Mouse (Mus musculus): ENCODE data around the gene Zfp652. TPM values are rescaled to one million over a fixed set of nuclear protein-coding genes. Genes with fewer than 3 reads are reported as not detected.
A peak's percentile ranks its signal among the peaks of the same experiment; 100 is the strongest.

The Zfp652 gene
- total and polyA plus RNA-seq, 2 experiments from 2014 or later: 12.6 to 25.3 TPM

DNA sequence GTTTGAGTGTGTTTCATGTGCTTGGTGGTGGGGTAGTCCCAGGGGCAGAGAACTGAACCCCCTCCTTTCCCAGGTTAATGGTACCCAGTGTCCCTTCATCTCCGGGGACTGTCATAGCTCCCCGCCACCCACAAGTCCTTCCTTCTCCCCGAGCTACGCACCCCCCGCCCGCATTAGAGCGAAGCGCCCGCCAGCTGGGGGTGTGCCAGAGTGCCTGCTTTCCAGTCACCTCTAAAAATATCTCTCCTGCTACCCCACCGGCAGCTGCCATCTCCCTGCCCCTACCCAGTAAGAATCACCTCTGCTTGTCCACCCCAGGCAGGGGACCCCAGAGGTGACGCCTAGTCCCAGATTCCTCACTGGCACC is 112.4 kb downstream of the Zfp652 start:
- Histone ChIP-seq H3K36me3 (ENCODE audit: insufficient read depth, low read length) (no peaks in the 10 kb centered on the region), H3K9ac (replicated peaks; ENCODE audit: low read length, poor library complexity, severe bottlenecking) (peak overlapping the region; percentile 64), H3K9me3 (ENCODE audit: low read length) (no peaks in the 10 kb centered on the region), H3K4me3 (ENCODE audit: low read depth, low read length) (peak overlapping the region; percentile 74), H3K4me1 (ENCODE audit: insufficient read depth, low read length) (peaks cover 5% of the 10 kb centered on the region; the same call in 1 of the 2 replicates), H3K27me3 (ENCODE audit: insufficient read depth, low read length) (peaks cover 44% of the 10 kb centered on the region), H3K27ac (ENCODE audit: low read depth, low read length) (no peak overlapping the region), H3K4me2 (ENCODE audit: low read depth, low read length, poor library complexity, severe bottlenecking) (peak overlapping the region; percentile 98)
- under 1% methylated on average over 10 of the region's 11 CpGs for WGBS
- TF ChIP-seq CTCF (IDR thresholded peaks at IDR 0.05): no peak
- ATAC-seq (ENCODE audit: low FRiP score) (no peak), DNase-seq (ENCODE audit: low spot score) (no peak)

DNA sequence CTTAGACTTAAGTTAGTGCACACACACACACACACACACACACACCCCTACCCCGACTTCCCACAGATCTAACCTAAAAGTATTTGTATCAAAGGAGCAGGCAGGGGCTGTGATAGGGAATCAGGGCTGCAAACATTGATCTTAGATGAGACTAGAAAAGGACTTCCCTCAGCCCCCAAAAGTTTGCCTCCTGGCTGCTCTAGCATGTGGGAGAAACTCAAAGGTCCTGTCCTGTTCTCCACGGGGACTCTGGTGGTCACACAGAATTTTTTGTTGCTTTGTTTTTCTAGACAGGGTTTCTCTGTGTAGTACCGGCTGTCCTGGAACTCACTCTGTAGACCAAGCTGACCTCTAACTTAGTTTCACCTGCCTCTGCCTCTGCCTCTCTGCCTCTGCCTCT is 113.2 kb downstream of the Zfp652 start:
- TF ChIP-seq CTCF (IDR thresholded peaks at IDR 0.05): no peak
- Histone ChIP-seq H3K27ac (ENCODE audit: low read depth, low read length) (no peak overlapping the region), H3K9ac (replicated peaks; ENCODE audit: low read length, poor library complexity, severe bottlenecking) (no peak overlapping the region), H3K4me3 (ENCODE audit: low read depth, low read length) (no peak overlapping the region), H3K27me3 (ENCODE audit: insufficient read depth, low read length) (peaks cover 52% of the 10 kb centered on the region), H3K4me2 (ENCODE audit: low read depth, low read length, poor library complexity, severe bottlenecking) (no peak overlapping the region), H3K4me1 (ENCODE audit: insufficient read depth, low read length) (peaks cover 6% of the 10 kb centered on the region; the same call in 1 of the 2 replicates), H3K9me3 (ENCODE audit: low read length) (no peaks in the 10 kb centered on the region), H3K36me3 (ENCODE audit: insufficient read depth, low read length) (no peaks in the 10 kb centered on the region)
- no peak for ATAC-seq (ENCODE audit: low FRiP score)
- 50% methylated on average over 3 of the region's 3 CpGs for WGBS
- no peak for DNase-seq (ENCODE audit: low spot score)

DNA sequence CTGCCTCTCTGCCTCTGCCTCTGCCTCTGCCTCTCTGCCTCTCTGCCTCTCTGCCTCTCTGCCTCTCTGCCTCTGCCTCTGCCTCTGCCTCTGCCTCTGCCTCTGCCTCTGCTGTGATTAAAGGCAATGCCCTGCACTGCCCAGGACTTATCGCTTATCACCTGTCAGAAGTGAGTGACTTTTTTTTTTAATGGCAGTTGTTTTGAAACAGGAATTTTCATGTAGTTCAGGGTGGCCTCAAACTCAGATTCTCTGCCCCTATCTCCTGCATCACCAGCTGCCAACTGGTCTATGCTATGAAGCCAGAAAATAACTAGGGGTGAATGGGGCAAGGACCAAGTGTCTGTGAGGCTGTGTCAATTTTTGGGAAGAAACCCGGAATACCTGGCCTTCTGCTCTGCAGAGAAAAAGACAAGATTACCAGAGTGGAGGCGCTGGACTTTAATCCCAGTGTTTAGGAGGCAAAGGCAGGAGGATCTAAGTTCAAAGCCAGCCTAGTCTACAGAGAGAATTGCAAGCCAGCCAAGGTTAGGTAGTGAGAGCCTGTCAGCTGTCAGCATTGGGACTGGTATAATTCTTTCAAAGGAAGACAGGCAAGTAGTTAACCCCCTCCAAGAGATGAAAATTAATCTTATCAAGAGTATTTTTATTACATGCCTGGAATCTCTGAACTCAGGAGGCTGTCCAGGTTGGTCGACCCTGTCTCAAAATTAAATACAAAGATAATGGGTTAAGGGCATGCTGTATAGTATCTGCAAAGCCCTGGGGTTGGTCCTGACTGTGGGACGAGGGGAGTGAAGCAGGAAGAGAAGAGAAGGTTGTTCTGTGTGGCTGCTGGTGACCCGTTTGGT is 114.1 kb downstream of the Zfp652 start:
- H3K27ac ChIP-seq (ENCODE audit: low read depth, low read length): no peak overlapping the region
- 66% methylated on average over 6 of the region's 6 CpGs for WGBS
- H3K27me3 ChIP-seq (ENCODE audit: insufficient read depth, low read length): peaks cover 61% of the 10 kb centered on the region
- ATAC-seq (ENCODE audit: low FRiP score) (no peak), DNase-seq (ENCODE audit: low spot score) (no peak)
- TF ChIP-seq CTCF (IDR thresholded peaks at IDR 0.05): no peak
- no peak overlapping the region for H3K4me2 ChIP-seq (ENCODE audit: low read depth, low read length, poor library complexity, severe bottlenecking)
- H3K4me3 ChIP-seq (ENCODE audit: low read depth, low read length): no peak overlapping the region
- H3K36me3 ChIP-seq (ENCODE audit: insufficient read depth, low read length): no peaks in the 10 kb centered on the region
- no peak overlapping the region for H3K9ac ChIP-seq (replicated peaks; ENCODE audit: low read length, poor library complexity, severe bottlenecking)
- H3K9me3 ChIP-seq (ENCODE audit: low read length): no peaks in the 10 kb centered on the region
- peaks cover 10% of the 10 kb centered on the region; the same call in 1 of the 2 replicates for H3K4me1 ChIP-seq (ENCODE audit: insufficient read depth, low read length)

DNA sequence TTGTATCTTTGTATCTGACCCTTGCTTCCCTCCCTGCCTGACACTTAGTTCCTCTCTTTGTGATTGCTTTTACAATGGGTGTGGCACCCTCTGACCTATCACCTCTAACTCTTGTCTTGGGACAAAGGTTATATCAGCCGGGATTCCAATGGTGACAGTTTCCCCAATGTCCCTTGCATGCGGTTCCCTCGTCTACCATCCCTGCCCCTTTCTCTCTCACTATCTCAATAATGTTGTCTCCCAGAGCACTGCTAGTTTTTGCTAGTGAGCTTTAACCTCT is 114.6 kb downstream of the Zfp652 start:
- no peak overlapping the region for H3K4me3 ChIP-seq (ENCODE audit: low read depth, low read length)
- no peak for TF ChIP-seq CTCF (IDR thresholded peaks at IDR 0.05)
- H3K9me3 ChIP-seq (ENCODE audit: low read length): no peaks in the 10 kb centered on the region
- H3K27me3 ChIP-seq (ENCODE audit: insufficient read depth, low read length): peaks cover 65% of the 10 kb centered on the region
- peaks cover 10% of the 10 kb centered on the region; the same call in 1 of the 2 replicates for H3K4me1 ChIP-seq (ENCODE audit: insufficient read depth, low read length)
- WGBS: 27% methylated on average over 3 of the region's 3 CpGs
- H3K27ac ChIP-seq (ENCODE audit: low read depth, low read length): no peak overlapping the region
- H3K36me3 ChIP-seq (ENCODE audit: insufficient read depth, low read length): no peaks in the 10 kb centered on the region
- DNase-seq (ENCODE audit: low spot score) (no peak), ATAC-seq (ENCODE audit: low FRiP score) (no peak)
- H3K9ac ChIP-seq (replicated peaks; ENCODE audit: low read length, poor library complexity, severe bottlenecking): no peak overlapping the region
- H3K4me2 ChIP-seq (ENCODE audit: low read depth, low read length, poor library complexity, severe bottlenecking): no peak overlapping the region

DNA sequence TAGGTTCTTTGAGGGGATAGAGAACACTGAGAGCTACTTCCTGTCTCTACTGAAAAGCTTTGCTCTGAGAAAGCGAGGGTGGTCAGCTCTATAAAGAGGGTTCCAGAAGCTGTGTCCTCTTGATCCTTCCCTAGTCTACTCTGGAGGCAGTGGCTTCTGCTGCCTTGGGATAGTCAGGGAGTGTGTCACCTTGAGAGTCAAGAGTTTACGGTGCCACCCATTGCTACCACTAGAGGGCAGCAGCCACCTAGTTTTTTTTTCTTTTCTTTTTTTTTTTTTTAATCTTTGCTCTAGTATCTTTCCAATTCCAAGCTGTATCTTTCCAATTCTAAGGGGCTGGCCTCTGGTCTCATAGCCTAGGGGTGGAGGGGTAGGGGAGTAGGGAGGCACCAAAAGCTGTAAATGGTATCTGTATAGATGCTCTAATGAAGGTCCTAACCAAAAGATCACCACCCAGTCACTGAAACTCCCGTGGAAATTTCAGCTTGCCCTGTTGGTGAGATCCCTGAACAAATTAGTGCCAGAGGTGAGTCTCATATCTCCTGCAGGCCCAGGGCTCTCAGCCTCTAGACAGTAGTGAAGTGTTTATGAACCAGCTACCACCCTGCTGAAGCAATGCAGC is 115.1 kb downstream of the Zfp652 start:
- ATAC-seq (ENCODE audit: low FRiP score): no peak
- 14% methylated on average over 3 of the region's 3 CpGs for WGBS

More for the DNA sequence above, 115.1 kb downstream of the Zfp652 start:
- no peaks in the 10 kb centered on the region for H3K9me3 ChIP-seq (ENCODE audit: low read length)
- peak; percentile 78 for DNase-seq (ENCODE audit: low spot score)
- no peak overlapping the region for H3K27ac ChIP-seq (ENCODE audit: low read depth, low read length)
- H3K27me3 ChIP-seq (ENCODE audit: insufficient read depth, low read length): peaks cover 70% of the 10 kb centered on the region
- H3K9ac ChIP-seq (replicated peaks; ENCODE audit: low read length, poor library complexity, severe bottlenecking): no peak overlapping the region
- no peak overlapping the region for H3K4me2 ChIP-seq (ENCODE audit: low read depth, low read length, poor library complexity, severe bottlenecking)
- peak; percentile 84 for TF ChIP-seq CTCF (IDR thresholded peaks at IDR 0.05)
- H3K4me3 ChIP-seq (ENCODE audit: low read depth, low read length): no peak overlapping the region
- peaks cover 10% of the 10 kb centered on the region; the same call in 1 of the 2 replicates for H3K4me1 ChIP-seq (ENCODE audit: insufficient read depth, low read length)
- no peaks in the 10 kb centered on the region for H3K36me3 ChIP-seq (ENCODE audit: insufficient read depth, low read length)

Measured in midbrain, postnatal 0 days (tissue).